Mouse (Mus musculus) forelimb bud, embryonic 11.5 days (tissue): ENCODE results near the gene Mrrf.

Experiments
- DNase-seq: peaks from one replicate; pipeline ENCODE4 v3.0.0-alpha.2; 2012; ENCODE audit warnings: low read depth, low spot score

Gene Mrrf

DNA sequence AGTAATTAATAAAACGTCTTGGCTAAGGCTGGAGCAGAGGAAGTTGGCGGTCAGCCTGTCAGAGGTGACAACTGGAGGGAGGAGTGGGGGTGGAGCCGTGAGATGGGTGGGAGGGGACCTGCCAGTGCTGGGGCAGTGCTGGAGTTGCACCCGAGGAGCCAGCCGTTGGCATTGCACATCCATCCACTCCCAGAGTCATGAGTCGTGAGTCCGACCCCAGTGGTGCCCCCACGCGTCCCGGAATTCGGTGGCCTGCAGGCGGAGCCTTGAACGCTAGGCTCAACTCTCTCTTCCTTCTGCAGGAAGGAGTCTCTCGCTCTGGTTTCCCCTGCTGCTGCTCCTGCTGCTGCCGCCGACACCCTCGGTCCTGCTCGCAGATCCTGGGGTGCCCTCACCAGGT lies 94.2 kb downstream of the Mrrf start, which contains the start of gene Ptgs1:
Ptgs1 (plus strand) TSS at position 61 of the 400 bp plus-strand sequence.
- DNase-seq, result no peak

DNA sequence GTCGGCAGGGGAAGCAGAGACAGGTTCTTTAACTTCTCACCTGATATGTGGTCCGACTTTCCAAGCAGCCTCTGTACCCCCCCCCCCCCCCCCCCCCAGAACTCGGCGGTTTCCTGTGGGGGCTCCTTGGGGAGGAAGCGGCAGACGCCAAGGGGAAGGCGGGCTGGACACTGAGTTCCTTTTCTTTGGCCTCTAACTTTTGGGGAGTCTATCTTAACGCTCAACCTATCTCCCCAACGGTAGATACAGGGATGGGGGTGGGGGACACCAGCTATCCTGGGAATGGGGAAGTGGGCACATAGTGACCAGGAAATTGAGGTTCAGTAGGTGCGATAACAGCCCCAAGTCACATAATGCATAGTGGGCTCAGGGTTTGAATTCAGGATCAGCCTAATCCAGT lies 94.8 kb downstream of the Mrrf start:
- no peak for DNase-seq

DNA sequence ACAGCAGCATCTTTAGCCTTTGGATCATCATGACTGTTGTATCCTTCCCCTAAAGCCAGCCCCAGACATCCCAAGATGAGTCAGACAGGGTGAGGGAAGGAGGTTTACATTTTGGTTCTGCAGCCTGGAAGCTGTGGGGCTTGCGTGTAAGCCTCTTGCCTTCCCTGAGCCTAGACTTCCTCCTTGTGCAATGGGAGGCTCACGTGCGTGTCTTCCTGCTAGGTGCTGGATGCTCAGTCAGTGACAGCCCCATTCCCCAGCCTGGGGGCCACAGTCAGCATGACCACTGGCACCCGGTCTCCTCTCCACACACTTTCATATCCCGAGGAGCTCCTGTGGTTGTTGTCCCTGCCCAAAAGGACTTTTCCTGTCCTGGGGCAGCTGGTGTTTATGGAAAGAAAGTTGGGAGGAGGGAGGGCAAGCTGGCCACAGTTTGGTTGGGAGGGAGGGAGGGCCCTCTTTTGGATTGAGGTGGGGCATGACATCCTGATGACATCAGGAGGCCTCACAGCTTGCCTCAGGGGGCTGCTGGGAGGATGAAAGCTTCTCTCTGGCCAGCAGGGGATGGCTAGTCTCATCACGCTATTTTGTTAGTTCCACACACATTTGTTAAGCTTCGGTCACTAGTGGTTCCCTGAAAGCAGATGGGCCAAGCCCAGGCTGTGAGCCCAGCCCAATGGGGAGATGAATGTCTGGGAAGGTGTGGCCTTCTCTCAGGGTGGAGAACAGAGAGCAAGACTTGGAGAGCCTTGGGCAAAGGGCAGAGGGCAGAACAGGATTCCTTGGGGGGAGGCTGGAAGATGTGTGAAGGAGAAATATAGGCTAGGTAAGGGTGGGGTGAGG lies 98.6 kb downstream of the Mrrf start:
- no peak for DNase-seq

DNA sequence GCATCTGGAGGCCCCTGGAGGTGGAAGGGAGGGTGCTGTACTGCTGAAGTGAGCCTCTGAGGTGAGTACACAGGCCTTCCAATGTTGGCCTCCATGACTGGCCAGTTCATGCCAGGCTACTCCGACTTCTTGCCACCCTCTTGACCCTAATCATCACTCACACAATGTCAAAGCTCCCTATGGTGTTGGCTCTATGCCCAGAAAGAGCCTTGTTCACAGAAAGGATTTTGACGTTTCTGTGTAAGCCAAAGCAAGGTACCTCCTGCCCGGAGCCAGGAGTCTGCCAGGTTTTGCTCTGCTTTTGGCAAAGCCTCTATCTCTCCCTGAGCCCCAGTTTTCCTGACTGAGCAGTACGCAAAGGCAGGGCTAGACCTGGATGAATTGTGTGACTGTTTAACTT lies 99.7 kb downstream of the Mrrf start:
- no peak for DNase-seq

DNA sequence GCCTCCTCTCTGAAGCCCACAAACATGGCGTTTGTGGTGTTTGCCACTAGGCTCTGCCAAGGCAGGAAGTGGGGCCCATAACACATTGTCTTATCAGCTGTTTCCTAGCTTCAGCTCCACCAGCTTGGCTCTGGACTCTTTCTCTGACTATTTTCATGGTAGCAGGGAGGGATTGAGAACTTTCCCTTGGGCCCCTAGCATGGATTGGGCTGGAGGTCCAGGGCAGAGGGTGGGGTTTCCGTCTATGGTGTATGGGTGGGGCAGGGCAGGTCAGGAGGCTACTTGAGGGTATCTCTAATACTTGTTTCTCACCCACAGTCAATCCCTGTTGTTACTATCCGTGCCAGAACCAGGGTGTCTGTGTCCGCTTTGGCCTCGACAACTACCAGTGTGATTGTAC lies 100.7 kb downstream of the Mrrf start:
- DNase-seq, result no peak

DNA sequence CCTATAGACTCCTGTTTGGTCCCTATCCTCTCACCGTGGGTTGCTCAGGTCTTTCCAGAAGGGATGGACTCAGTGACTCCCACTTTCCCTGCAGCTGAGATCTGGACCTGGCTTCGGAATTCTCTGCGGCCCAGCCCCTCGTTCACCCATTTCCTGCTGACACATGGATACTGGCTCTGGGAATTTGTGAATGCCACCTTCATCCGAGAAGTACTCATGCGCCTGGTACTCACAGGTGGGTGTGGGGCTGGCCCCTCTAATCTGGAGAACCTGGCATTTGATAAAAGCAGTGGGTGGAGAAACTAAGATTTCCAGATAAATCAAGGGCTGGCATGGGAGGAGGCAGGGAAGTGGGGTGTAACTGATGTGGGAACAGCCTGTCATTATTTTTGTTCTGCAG lies 101.4 kb downstream of the Mrrf start:
- no peak for DNase-seq

DNA sequence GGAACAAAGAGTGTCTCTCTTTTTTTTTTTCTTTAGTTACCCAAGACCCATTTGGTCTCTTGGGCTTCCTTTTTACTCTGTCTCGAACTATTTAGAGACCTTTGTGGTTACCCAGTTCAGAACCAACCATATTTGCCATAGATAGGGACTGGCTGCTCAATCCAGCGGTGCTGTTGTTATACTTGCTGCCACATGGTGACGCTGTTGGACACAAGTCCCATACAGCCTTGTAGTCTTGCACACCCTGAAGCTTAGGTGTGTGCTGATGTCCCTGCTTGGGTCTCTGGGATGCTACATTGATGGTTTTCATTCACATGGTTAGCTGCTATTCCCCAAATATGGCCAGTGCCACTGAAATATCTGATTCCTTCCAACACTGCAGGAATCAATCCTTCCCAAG lies 102.3 kb downstream of the Mrrf start:
- DNase-seq, result no peak

DNA sequence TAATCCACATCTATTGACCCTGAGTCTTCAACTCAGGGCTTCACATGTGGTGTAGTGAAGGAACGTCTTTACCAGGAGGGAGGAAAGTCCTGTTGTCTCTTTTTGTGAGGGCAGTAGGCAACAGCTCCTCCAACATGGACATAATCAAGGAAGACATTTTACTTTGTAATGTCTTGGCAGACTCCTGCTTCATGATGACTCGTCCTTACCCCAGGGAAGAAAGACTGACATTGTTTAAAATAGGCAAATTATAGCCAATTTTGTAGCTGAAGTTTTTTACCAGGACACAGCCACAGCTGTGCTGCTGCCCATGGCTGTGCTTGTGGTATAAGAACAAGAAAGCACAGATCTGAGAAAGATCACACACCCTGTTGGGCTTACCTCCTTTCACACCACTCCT lies 102.8 kb downstream of the Mrrf start:
- DNase-seq, result no peak
